Mouse (Mus musculus) embryonic fibroblast, embryonic 13.5 days (primary cell): Measurements from ENCODE around the gene Csf2rb2.
"Not testable (repeated sequence)": the region's sequence is repeated elsewhere in the genome, so short reads cannot be mapped to it uniquely, and the experiment has no call there.

Experiments used
- CTCF ChIP-seq: IDR thresholded peaks from 2 replicates; pipeline ENCODE4 v1.5.1; 2011; ENCODE audit warnings: mild to moderate bottlenecking, control low read depth, low read length, moderate library complexity, borderline replicate concordance; ENCODE audit not compliant: insufficient read depth
- POLR2A ChIP-seq: IDR thresholded peaks from 2 replicates; pipeline ENCODE4 v1.6.1; 2011; ENCODE audit warnings: low read depth, mild to moderate bottlenecking, control low read depth, low read length, moderate library complexity

GRCm38 (mm10) chr15:78289775-78290174 lies 15.7 kb downstream of the Csf2rb2 start:
- not testable (repeated sequence) for TF ChIP-seq POLR2A, CTCF
